Mouse (Mus musculus) liver, embryonic 13.5 days (tissue): ENCODE data around the gene Rgs16. TPM values are rescaled to one million over a fixed set of nuclear protein-coding genes. Genes with fewer than 3 reads are reported as not detected.

Experiments
- ATAC-seq: fragments of 200-750 bp; cut with Nextera tagmentation; 2 replicates; pipeline ENCODE4 v1.8.0; 2017; ENCODE audit warnings: low read depth, mild to moderate bottlenecking, moderate number of reproducible peaks, moderate library complexity
- DNase-seq: peaks from one replicate; pipeline ENCODE4 v3.0.0; 2022
- H3K27ac ChIP-seq: fragments of 300-500 bp; sonication (generic); 2 replicates; pipeline ENCODE4 v1.5.1; 2015; ENCODE audit warnings: moderate library complexity, mild to moderate bottlenecking, inconsistent platforms
- H3K27me3 ChIP-seq: fragments of 300-500 bp; sonication (generic); 2 replicates; pipeline ENCODE4 v1.6.1; 2015; ENCODE audit warnings: mild to moderate bottlenecking, inconsistent platforms
- H3K36me3 ChIP-seq: fragments of 300-500 bp; sonication (generic); 2 replicates; pipeline ENCODE4 v1.6.1; 2015; ENCODE audit warnings: mild to moderate bottlenecking, inconsistent platforms
- H3K4me1 ChIP-seq: fragments of 300-500 bp; sonication (generic); replicated peaks from 2 replicates; pipeline ENCODE4 v1.6.1; 2015; ENCODE audit warnings: inconsistent platforms
- H3K4me2 ChIP-seq: fragments of 300-500 bp; sonication (generic); 2 replicates; pipeline ENCODE4 v1.6.1; 2015; ENCODE audit warnings: inconsistent platforms, mild to moderate bottlenecking, moderate library complexity
- H3K4me3 ChIP-seq: fragments of 300-500 bp; sonication (generic); replicated peaks from 2 replicates; pipeline ENCODE4 v1.5.1; 2015; ENCODE audit warnings: mild to moderate bottlenecking, inconsistent platforms
- H3K9ac ChIP-seq: fragments of 300-500 bp; sonication (generic); 2 replicates; pipeline ENCODE4 v1.6.1; 2015; ENCODE audit warnings: mild to moderate bottlenecking, inconsistent platforms
- H3K9me3 ChIP-seq: fragments of 300-500 bp; sonication (generic); replicated peaks from 2 replicates; pipeline ENCODE4 v1.6.1; 2016; ENCODE audit warnings: inconsistent platforms
- WGBS: fragments of 180-500 bp; shearing (Covaris S2); methylation state at CpG from one replicate; pipeline ENCODE4 v1.1.7; 2015; ENCODE audit not compliant: insufficient replicate concordance; 5-methylcytosine and 5-hydroxymethylcytosine counted together
- polyA plus RNA-seq: library from polyadenylated mRNA; unstranded; fragments of >200 nt; fragmentation: Nextera tagmentation; extraction: Ambion mirVana; gene quantifications from 2 replicates; pipeline ENCODE4 v1.2.1, GENCODE M21; 2015

Gene Rgs16
- polyA plus RNA-seq, 1 experiment from 2014 or later, result 0.39 TPM

DNA sequence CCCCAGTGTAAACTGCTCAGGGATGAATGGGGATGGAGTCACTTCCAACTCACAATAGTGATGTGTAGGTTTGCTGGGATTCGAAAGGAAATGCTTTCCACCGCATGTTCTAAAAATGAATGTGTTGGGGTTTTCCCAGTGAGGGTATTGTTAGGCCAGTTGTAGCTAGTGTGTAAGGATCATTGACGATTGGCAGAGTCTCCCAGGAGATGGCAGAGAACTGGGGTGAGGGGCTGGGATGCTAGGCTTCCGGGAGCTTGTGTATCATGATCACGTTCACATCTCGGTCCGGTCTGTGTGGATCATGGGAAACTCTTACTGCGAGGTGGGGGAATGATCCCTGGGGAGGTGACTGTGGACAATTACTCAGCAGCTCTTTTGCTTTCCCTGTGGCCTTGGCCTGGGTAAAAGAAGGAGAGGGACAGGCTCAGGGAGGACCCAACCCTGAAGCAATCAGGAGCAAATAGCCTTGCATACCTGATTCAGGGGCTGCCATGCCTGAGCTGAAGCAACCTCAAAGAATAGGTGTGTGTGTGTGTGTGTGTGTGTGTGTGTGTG is 37.2 kb upstream of the Rgs16 start:
- Histone ChIP-seq H3K9ac (no peak overlapping the region), H3K36me3 (no peaks in the 10 kb centered on the region), H3K4me1 (no peaks in the 10 kb centered on the region), H3K9me3 (no peaks in the 10 kb centered on the region), H3K27me3 (no peaks in the 10 kb centered on the region), H3K4me2 (no peak overlapping the region), H3K27ac (no peak overlapping the region), H3K4me3 (no peak overlapping the region)
- DNase-seq (no peak), ATAC-seq (no peak)
- WGBS, result 66% methylated on average over 8 of the region's 8 CpGs

DNA sequence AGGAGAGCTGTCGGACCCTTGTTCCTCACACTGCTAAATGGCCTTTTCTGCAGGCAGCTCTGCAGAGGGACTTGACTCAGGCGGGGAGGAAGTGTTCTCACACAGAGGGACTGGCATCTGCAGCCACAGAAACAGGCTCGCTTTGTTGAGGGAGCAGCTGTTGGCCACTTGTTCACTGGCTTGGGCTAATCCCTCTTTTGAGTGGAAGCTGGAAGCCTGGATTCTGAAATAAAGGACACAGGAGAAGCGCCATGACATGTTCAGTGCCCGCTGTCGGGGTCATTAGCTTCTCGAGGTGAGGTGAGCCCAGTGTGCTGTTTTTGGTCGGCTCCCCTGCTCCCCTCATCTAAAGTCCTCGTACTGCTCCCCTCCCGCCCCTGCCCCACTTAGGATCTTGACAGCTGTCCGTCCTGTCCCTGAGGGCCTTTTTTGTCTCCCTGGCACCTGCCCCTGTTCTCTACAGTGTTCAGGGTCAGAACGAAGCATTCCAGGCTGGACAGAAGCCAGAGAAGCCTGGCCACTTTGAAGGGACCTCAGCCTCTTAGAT is 36.6 kb upstream of the Rgs16 start:
- DNase-seq (no peak), ATAC-seq (no peak)
- Histone ChIP-seq H3K9ac (no peak overlapping the region), H3K27ac (no peak overlapping the region), H3K9me3 (no peaks in the 10 kb centered on the region), H3K4me2 (no peak overlapping the region), H3K27me3 (no peaks in the 10 kb centered on the region), H3K36me3 (no peaks in the 10 kb centered on the region), H3K4me3 (no peak overlapping the region), H3K4me1 (no peaks in the 10 kb centered on the region)
- WGBS, result 16% methylated on average over 12 of the region's 12 CpGs

- no peak overlapping the region for H3K4me3 ChIP-seq
- H3K36me3 ChIP-seq, result no peaks in the 10 kb centered on the region
- DNase-seq, result no peak
- H3K27ac ChIP-seq, result no peak overlapping the region
- 31% methylated on average over 7 of the region's 7 CpGs for WGBS
- no peak overlapping the region for H3K9ac ChIP-seq
- H3K9me3 ChIP-seq, result no peaks in the 10 kb centered on the region
- no peak overlapping the region for H3K4me2 ChIP-seq
- H3K27me3 ChIP-seq, result no peaks in the 10 kb centered on the region
- ATAC-seq, result no peak
- no peaks in the 10 kb centered on the region for H3K4me1 ChIP-seq
These were observed 36.0 kb upstream of the Rgs16 start for GRCm38 (mm10) chr1:153704174-153704573.

- Histone ChIP-seq H3K9me3 (no peaks in the 10 kb centered on the region), H3K27me3 (no peaks in the 10 kb centered on the region), H3K4me3 (no peak overlapping the region), H3K9ac (no peak overlapping the region), H3K36me3 (no peaks in the 10 kb centered on the region), H3K27ac (no peak overlapping the region), H3K4me2 (no peak overlapping the region), H3K4me1 (no peaks in the 10 kb centered on the region)
- ATAC-seq (no peak), DNase-seq (no peak)
- WGBS, result 45% methylated on average over 3 of the region's 3 CpGs
These were observed 35.2 kb upstream of the Rgs16 start for GRCm38 (mm10) chr1:153704996-153705395.

- no peak overlapping the region for H3K9ac ChIP-seq
- no peak overlapping the region for H3K4me3 ChIP-seq
- no peaks in the 10 kb centered on the region for H3K9me3 ChIP-seq
- ATAC-seq (no peak), DNase-seq (no peak)
- H3K36me3 ChIP-seq, result no peaks in the 10 kb centered on the region
- no peaks in the 10 kb centered on the region for H3K4me1 ChIP-seq
- no peak overlapping the region for H3K4me2 ChIP-seq
- H3K27me3 ChIP-seq, result no peaks in the 10 kb centered on the region
- WGBS, result 78% methylated on average over 5 of the region's 5 CpGs
- H3K27ac ChIP-seq, result no peak overlapping the region
These were observed 31.5 kb upstream of the Rgs16 start for GRCm38 (mm10) chr1:153708626-153709025.

- DNase-seq (no peak), ATAC-seq (no peak)
These were observed 30.7 kb upstream of the Rgs16 start for GRCm38 (mm10) chr1:153709451-153709850.

GRCm38 (mm10) chr1:153711544-153712262 is 28.4 kb upstream of the Rgs16 start:
- Histone ChIP-seq H3K27ac (no peak overlapping the region), H3K9me3 (no peaks in the 10 kb centered on the region), H3K4me2 (no peak overlapping the region), H3K9ac (no peak overlapping the region), H3K27me3 (no peaks in the 10 kb centered on the region), H3K4me3 (no peak overlapping the region), H3K36me3 (no peaks in the 10 kb centered on the region), H3K4me1 (no peaks in the 10 kb centered on the region)
- DNase-seq (no peak), ATAC-seq (no peak)
- WGBS, result 50% methylated on average over 3 of the region's 3 CpGs

More at GRCm38 (mm10) chr1:153709451-153709850, 30.7 kb upstream of the Rgs16 start:
- no peaks in the 10 kb centered on the region for H3K36me3 ChIP-seq
- no peaks in the 10 kb centered on the region for H3K4me1 ChIP-seq
- no peaks in the 10 kb centered on the region for H3K27me3 ChIP-seq
- H3K4me3 ChIP-seq, result no peak overlapping the region
- H3K27ac ChIP-seq, result no peak overlapping the region
- H3K9ac ChIP-seq, result no peak overlapping the region
- WGBS, result 11% methylated on average over 5 of the region's 5 CpGs
- H3K9me3 ChIP-seq, result no peaks in the 10 kb centered on the region
- no peak overlapping the region for H3K4me2 ChIP-seq

DNA sequence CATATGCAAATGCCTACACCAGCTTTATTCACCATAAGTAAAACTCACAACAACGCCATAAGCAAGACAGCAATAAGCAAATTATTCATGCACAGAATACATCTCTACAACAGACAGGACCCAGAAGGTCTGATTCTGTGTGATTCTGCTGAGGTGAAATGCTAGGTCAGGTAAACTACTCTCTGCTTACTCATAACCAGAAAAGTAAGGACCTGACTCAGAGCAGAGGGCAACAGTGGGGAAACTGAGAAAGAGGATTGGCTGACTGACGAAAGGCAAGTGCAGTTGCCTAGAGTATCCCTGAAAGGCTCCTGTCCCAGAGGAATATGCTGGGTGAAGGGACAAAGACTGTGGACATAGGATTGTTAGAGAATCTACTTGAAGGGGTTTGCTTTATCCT is 27.5 kb upstream of the Rgs16 start:
- H3K27me3 ChIP-seq, result no peaks in the 10 kb centered on the region
- H3K4me2 ChIP-seq, result no peak overlapping the region
- no peaks in the 10 kb centered on the region for H3K36me3 ChIP-seq
- H3K27ac ChIP-seq, result no peak overlapping the region
- ATAC-seq (no peak), DNase-seq (no peak)
- 75% methylated on average over 2 of the region's 2 CpGs for WGBS
- H3K9me3 ChIP-seq, result no peaks in the 10 kb centered on the region
- H3K4me3 ChIP-seq, result no peak overlapping the region
- H3K9ac ChIP-seq, result no peak overlapping the region
- no peaks in the 10 kb centered on the region for H3K4me1 ChIP-seq

- Histone ChIP-seq H3K27ac (no peak overlapping the region), H3K9ac (no peak overlapping the region), H3K9me3 (no peaks in the 10 kb centered on the region), H3K4me2 (no peak overlapping the region), H3K4me3 (no peak overlapping the region), H3K36me3 (no peaks in the 10 kb centered on the region), H3K27me3 (no peaks in the 10 kb centered on the region), H3K4me1 (no peaks in the 10 kb centered on the region)
- no peak for ATAC-seq
- WGBS, result 52% methylated on average over 1 of the region's 1 CpGs
- DNase-seq, result no peak
These were observed 22.2 kb upstream of the Rgs16 start for GRCm38 (mm10) chr1:153717990-153718389.

- H3K9me3 ChIP-seq, result no peaks in the 10 kb centered on the region
- ATAC-seq (no peak), DNase-seq (no peak)
- H3K27me3 ChIP-seq, result no peaks in the 10 kb centered on the region
- no peaks in the 10 kb centered on the region for H3K4me1 ChIP-seq
- H3K36me3 ChIP-seq, result no peaks in the 10 kb centered on the region
- 74% methylated on average over 7 of the region's 7 CpGs for WGBS
- no peak overlapping the region for H3K27ac ChIP-seq
- no peak overlapping the region for H3K4me2 ChIP-seq
- H3K4me3 ChIP-seq, result no peak overlapping the region
- H3K9ac ChIP-seq, result no peak overlapping the region
These were observed 19.2 kb upstream of the Rgs16 start for GRCm38 (mm10) chr1:153720935-153721334.

DNA sequence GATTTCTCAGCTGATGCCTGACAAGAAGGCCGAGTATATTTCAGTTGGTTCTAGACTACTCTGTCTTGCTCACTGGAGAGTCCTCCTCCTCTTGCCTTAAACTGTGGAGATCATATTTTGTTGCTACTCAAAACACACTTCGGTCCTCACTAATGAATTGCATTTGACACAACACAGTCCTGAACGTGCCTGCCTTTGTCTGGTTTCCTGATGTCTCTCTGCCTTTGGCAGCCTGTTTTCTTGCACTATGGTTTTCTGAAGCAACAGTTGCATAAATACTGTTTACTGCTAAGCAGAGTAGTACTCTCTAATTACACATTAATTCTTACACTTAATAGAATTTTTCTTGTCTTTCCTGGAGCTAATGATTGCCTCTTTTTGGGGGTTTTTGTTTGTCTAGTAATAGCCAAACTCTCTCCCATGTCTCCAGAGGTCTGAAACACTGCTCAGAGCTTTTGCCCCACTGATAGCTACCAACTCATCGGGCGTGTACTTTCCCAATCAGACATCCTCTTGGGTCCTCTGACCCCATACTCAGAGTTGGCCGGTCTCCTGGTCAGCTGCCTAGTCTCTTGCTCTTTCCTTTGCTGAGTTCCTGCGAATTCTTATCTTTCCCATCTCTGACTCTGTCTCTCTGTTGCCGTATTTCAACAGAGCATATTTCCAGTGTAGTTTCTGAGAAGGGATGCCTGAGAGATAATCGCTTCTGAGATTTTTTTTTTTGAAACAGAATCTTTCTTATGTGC is 18.4 kb upstream of the Rgs16 start:
- Histone ChIP-seq H3K27ac (no peak overlapping the region), H3K4me1 (no peaks in the 10 kb centered on the region), H3K9ac (no peak overlapping the region), H3K4me2 (no peak overlapping the region), H3K9me3 (no peaks in the 10 kb centered on the region), H3K27me3 (no peaks in the 10 kb centered on the region), H3K36me3 (no peaks in the 10 kb centered on the region), H3K4me3 (no peak overlapping the region)
- DNase-seq (no peak), ATAC-seq (no peak)
- WGBS, result 61% methylated on average over 9 of the region's 9 CpGs
